Mouse (Mus musculus): Measurements from ENCODE around the gene Rom1. TPM values are rescaled to one million over a fixed set of nuclear protein-coding genes. Genes with fewer than 3 reads are reported as not detected.

The Rom1 gene
- polyA plus RNA-seq, 1 experiment = 6.0 TPM

GRCm38 (mm10) chr19:8953135-8954039 lies 24.2 kb upstream of the Rom1 start, which contains the start of gene Tut1:
Tut1 (plus strand) TSS chr19:8953847.
- Histone ChIP-seq H3K4me2 (ENCODE audit: low read depth) (peak within 1 kb of the TSS; percentile 96), H3K4me3 (peak within 1 kb of the TSS; percentile 80), H3K79me2 (ENCODE audit: control insufficient read depth, insufficient read depth) (peaks cover 34% of the 10 kb centered on the region), H3ac (ENCODE audit: control insufficient read depth, insufficient read length) (peak within 1 kb of the TSS; percentile 41), H3K27me3 (ENCODE audit: control insufficient read depth, insufficient read depth, insufficient read length) (no peaks in the 10 kb centered on the region), H3K36me3 (ENCODE audit: control insufficient read depth, insufficient read depth) (peaks cover 39% of the 10 kb centered on the region)
- TF ChIP-seq TCF3 (IDR thresholded peaks at IDR 0.05; ENCODE audit: insufficient read length, low read depth) (no peak), POLR2AphosphoS2 (IDR thresholded peaks at IDR 0.05; ENCODE audit: insufficient read length, low read depth) (peak; percentile 89), MYOG (IDR thresholded peaks at IDR 0.05; ENCODE audit: control insufficient read depth in 1 of 3, insufficient read depth in 1 of 3, insufficient read length in 2 of 3, low read depth in 2 of 3) (no peak), REST (IDR thresholded peaks at IDR 0.05; ENCODE audit: insufficient read depth, insufficient read length) (no peak), POLR2A (IDR thresholded peaks at IDR 0.05; ENCODE audit: insufficient read length, low read depth) (peak; percentile 84), CEBPB (IDR thresholded peaks at IDR 0.05; ENCODE audit: insufficient read depth, poor library complexity, severe bottlenecking) (no peak), MYOD1 (IDR thresholded peaks at IDR 0.05; ENCODE audit: control insufficient read depth in 1 of 3, insufficient read length in 2 of 3, low read depth in 2 of 3) (peak in 1 of 3 experiments; percentile 12), SRF (IDR thresholded peaks at IDR 0.05; ENCODE audit: control insufficient read depth, insufficient read length, low read depth) (no peak), USF1 (IDR thresholded peaks at IDR 0.05; ENCODE audit: low read depth) (no peak), TCF12 (IDR thresholded peaks at IDR 0.05; ENCODE audit: insufficient read depth, poor library complexity, severe bottlenecking) (no peak), MAX (IDR thresholded peaks at IDR 0.05; ENCODE audit: low read depth) (no peak), E2F4 (IDR thresholded peaks at IDR 0.05; ENCODE audit: insufficient read depth) (no peak)

- no peak overlapping the region for H3K4me2 ChIP-seq (ENCODE audit: low read depth)
- TF ChIP-seq MAX (IDR thresholded peaks at IDR 0.05; ENCODE audit: low read depth) (no peak), SRF (IDR thresholded peaks at IDR 0.05; ENCODE audit: control insufficient read depth, insufficient read length, low read depth) (no peak), POLR2AphosphoS2 (IDR thresholded peaks at IDR 0.05; ENCODE audit: insufficient read length, low read depth) (no peak), USF1 (IDR thresholded peaks at IDR 0.05; ENCODE audit: low read depth) (no peak), POLR2A (IDR thresholded peaks at IDR 0.05; ENCODE audit: insufficient read length, low read depth) (no peak), TCF3 (IDR thresholded peaks at IDR 0.05; ENCODE audit: insufficient read length, low read depth) (no peak), REST (IDR thresholded peaks at IDR 0.05; ENCODE audit: insufficient read depth, insufficient read length) (no peak), E2F4 (IDR thresholded peaks at IDR 0.05; ENCODE audit: insufficient read depth) (no peak), MYOD1 (IDR thresholded peaks at IDR 0.05; ENCODE audit: control insufficient read depth in 1 of 3, insufficient read length in 2 of 3, low read depth in 2 of 3) (no peak), CEBPB (IDR thresholded peaks at IDR 0.05; ENCODE audit: insufficient read depth, poor library complexity, severe bottlenecking) (no peak), TCF12 (IDR thresholded peaks at IDR 0.05; ENCODE audit: insufficient read depth, poor library complexity, severe bottlenecking) (no peak), MYOG (IDR thresholded peaks at IDR 0.05; ENCODE audit: control insufficient read depth in 1 of 3, insufficient read depth in 1 of 3, insufficient read length in 2 of 3, low read depth in 2 of 3) (no peak)
These were observed 23.1 kb upstream of the Rom1 start for GRCm38 (mm10) chr19:8952241-8952640.

GRCm38 (mm10) chr19:8950190-8950589 lies 21.0 kb upstream of the Rom1 start:
- TF ChIP-seq POLR2A (IDR thresholded peaks at IDR 0.05; ENCODE audit: insufficient read length, low read depth) = no peak
- TF ChIP-seq CEBPB (IDR thresholded peaks at IDR 0.05; ENCODE audit: insufficient read depth, poor library complexity, severe bottlenecking) = no peak
- no peak for TF ChIP-seq TCF3 (IDR thresholded peaks at IDR 0.05; ENCODE audit: insufficient read length, low read depth)
- TF ChIP-seq MYOD1 (IDR thresholded peaks at IDR 0.05; ENCODE audit: control insufficient read depth in 1 of 3, insufficient read length in 2 of 3, low read depth in 2 of 3) = no peak
- Histone ChIP-seq H3K79me2 (ENCODE audit: control insufficient read depth, insufficient read depth) (peaks cover 16% of the 10 kb centered on the region), H3K36me3 (ENCODE audit: control insufficient read depth, insufficient read depth) (peaks cover 51% of the 10 kb centered on the region), H3K4me3 (no peak overlapping the region), H3ac (ENCODE audit: control insufficient read depth, insufficient read length) (no peak overlapping the region), H3K4me2 (ENCODE audit: low read depth) (no peak overlapping the region), H3K27me3 (ENCODE audit: control insufficient read depth, insufficient read depth, insufficient read length) (no peaks in the 10 kb centered on the region)

More at GRCm38 (mm10) chr19:8952241-8952640, 23.1 kb upstream of the Rom1 start:
- peaks cover 32% of the 10 kb centered on the region for H3K79me2 ChIP-seq (ENCODE audit: control insufficient read depth, insufficient read depth)
- no peak overlapping the region for H3ac ChIP-seq (ENCODE audit: control insufficient read depth, insufficient read length)
- no peak overlapping the region for H3K4me3 ChIP-seq
- no peaks in the 10 kb centered on the region for H3K27me3 ChIP-seq (ENCODE audit: control insufficient read depth, insufficient read depth, insufficient read length)
- H3K36me3 ChIP-seq (ENCODE audit: control insufficient read depth, insufficient read depth) = peaks cover 46% of the 10 kb centered on the region

GRCm38 (mm10) chr19:8946929-8947328 lies 17.8 kb upstream of the Rom1 start:
- Histone ChIP-seq H3K36me3 (ENCODE audit: control insufficient read depth, insufficient read depth) (peaks cover 54% of the 10 kb centered on the region), H3K4me2 (ENCODE audit: low read depth) (no peak overlapping the region), H3K79me2 (ENCODE audit: control insufficient read depth, insufficient read depth) (peaks cover 28% of the 10 kb centered on the region), H3ac (ENCODE audit: control insufficient read depth, insufficient read length) (no peak overlapping the region), H3K4me3 (no peak overlapping the region), H3K27me3 (ENCODE audit: control insufficient read depth, insufficient read depth, insufficient read length) (no peaks in the 10 kb centered on the region)
- TF ChIP-seq TCF3 (IDR thresholded peaks at IDR 0.05; ENCODE audit: insufficient read length, low read depth) (no peak), MYOG (IDR thresholded peaks at IDR 0.05; ENCODE audit: control insufficient read depth in 1 of 3, insufficient read depth in 1 of 3, insufficient read length in 2 of 3, low read depth in 2 of 3) (no peak), E2F4 (IDR thresholded peaks at IDR 0.05; ENCODE audit: insufficient read depth) (no peak)

- Histone ChIP-seq H3K4me2 (ENCODE audit: low read depth) (peak overlapping the region; percentile 80), H3ac (ENCODE audit: control insufficient read depth, insufficient read length) (no peak overlapping the region), H3K4me3 (peak overlapping the region; percentile 94), H3K36me3 (ENCODE audit: control insufficient read depth, insufficient read depth) (peaks cover 44% of the 10 kb centered on the region), H3K79me2 (ENCODE audit: control insufficient read depth, insufficient read depth) (peaks cover 28% of the 10 kb centered on the region), H3K27me3 (ENCODE audit: control insufficient read depth, insufficient read depth, insufficient read length) (no peaks in the 10 kb centered on the region)
- TF ChIP-seq USF1 (IDR thresholded peaks at IDR 0.05; ENCODE audit: low read depth) = no peak
- TF ChIP-seq REST (IDR thresholded peaks at IDR 0.05; ENCODE audit: insufficient read depth, insufficient read length) = no peak
- no peak for TF ChIP-seq TCF3 (IDR thresholded peaks at IDR 0.05; ENCODE audit: insufficient read length, low read depth)
These were observed 16.1 kb upstream of the Rom1 start for GRCm38 (mm10) chr19:8945251-8945650.

All from myocyte (in vitro differentiated cells).